Mouse (Mus musculus): ENCODE results near the gene Ipmk.
"Not testable (repeated sequence)": the region's sequence is repeated elsewhere in the genome, so short reads cannot be mapped to it uniquely, and the experiment has no call there.

Ipmk gene

DNA sequence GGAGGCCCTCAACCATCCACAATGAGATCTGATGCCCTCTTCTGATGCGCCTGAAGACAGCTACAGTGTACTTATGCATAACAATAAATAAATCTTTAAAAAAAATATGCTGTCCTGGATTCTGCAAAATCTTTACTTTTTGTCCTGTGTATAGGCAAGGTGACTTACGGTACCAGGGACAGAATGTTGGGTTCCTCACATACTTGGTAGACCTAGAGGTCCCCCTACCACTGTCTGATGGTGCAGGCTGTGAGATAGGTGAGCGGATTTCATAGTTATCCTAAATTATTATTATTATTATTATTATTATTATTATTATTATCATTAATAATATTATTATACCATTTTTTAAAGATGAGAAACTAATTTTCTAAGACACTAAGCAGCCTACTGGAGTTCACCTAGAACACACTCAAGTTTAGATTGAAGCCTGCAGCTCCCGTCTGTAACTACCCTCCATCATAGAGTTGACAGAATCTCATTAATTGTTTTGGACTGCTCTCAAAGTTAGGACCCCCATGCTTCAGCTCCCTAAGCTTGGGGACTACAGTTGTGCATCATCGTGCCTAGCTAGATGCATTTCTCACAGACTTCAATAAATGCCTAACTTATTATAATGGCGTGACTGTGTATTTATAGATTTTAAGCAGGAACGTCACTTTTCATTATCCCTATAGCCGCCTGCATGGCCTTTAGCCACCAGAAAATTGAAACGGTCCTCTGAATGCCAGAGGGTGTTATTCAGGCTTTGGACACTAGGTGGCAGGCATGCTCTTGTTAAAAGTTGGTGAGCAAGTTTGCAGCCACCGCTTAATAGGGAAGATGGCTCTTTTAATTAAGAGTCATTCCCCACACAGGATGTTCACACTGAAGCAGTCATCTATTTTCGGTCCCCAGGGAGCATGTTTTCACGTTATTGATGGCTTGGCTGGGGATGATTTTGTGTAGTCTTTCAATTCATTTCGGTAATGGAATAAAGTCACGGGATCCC is 74.8 kb downstream of the Ipmk start:
- DNase-seq (ENCODE audit: low spot score in 2 of 2): peak; percentile 82 to 83

DNA sequence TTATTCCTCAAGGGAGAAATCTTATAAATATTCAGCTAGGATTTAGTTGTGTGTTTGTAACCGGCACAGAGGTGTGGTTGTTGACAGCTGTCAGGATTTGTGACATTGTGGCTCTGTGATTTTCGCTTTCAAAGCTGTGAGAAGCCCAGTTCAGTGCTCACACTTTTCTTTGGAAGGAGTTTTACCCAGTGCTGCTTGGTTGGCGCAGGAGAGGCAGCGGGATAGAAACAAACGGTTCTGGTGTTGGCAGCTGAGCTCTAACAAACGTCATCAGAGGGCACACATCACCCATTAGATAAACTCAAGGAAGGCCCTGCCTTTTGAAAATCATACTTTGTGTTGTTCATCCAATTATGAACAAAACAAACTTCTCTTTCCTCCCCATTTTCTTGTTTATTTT is 79.2 kb downstream of the Ipmk start:
- DNase-seq (ENCODE audit: low spot score in 2 of 2): no peak

GRCm38 (mm10) chr10:71427381-71427780 is 79.8 kb downstream of the Ipmk start:
- DNase-seq (ENCODE audit: low spot score in 2 of 2): no peak

- DNase-seq (ENCODE audit: low spot score in 2 of 2): no peak
Measured at GRCm38 (mm10) chr10:71428246-71428864, 80.8 kb downstream of the Ipmk start.

GRCm38 (mm10) chr10:71430661-71431060 is 83.1 kb downstream of the Ipmk start:
- no peak for DNase-seq (ENCODE audit: low spot score in 2 of 2)

- no peak for DNase-seq (ENCODE audit: low spot score in 2 of 2)
Measured at GRCm38 (mm10) chr10:71443086-71443485, 95.5 kb downstream of the Ipmk start.

DNA sequence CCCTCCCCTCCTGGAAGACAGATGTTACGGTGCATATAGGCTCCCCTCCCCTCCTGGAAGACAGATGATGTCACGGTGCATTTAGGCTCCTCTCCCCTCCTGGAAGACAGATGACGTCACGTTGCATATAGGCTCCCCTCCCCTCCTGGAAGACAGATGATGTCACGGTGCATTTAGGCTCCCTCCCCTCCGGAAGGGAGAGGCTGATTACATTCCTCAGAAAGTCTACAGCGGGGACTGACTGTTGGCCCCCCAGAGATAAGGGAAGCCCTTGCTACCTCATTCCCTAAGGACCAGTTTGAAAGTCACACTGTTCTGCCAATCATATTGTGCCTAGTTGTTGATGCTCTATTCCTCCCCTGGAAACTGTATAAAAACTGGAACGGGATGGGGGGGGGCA is 100.1 kb downstream of the Ipmk start:
- no peak for DNase-seq (ENCODE audit: low spot score in 2 of 2)

GRCm38 (mm10) chr10:71448284-71448683 is 100.7 kb downstream of the Ipmk start:
- DNase-seq (ENCODE audit: low spot score in 2 of 2): no peak

DNA sequence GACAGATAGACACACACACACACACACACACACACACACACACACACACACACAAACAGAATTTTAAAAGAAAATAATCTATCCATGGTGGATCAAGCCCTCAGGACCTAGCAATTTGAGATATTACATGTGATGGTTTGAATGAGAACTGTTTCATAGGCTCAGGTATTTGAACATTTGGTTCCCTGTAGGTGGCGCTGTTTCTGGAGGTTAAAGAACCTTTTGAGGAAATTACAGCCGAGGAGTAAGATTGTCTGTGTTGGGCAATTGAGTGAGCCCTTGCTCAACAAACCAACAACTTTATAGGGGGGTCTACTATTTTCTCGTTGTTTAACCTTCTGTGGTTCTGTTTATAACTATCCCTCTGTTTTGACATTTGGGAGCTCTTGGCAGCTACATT is 107.8 kb downstream of the Ipmk start:
- DNase-seq (ENCODE audit: low spot score in 2 of 2): no peak

DNA sequence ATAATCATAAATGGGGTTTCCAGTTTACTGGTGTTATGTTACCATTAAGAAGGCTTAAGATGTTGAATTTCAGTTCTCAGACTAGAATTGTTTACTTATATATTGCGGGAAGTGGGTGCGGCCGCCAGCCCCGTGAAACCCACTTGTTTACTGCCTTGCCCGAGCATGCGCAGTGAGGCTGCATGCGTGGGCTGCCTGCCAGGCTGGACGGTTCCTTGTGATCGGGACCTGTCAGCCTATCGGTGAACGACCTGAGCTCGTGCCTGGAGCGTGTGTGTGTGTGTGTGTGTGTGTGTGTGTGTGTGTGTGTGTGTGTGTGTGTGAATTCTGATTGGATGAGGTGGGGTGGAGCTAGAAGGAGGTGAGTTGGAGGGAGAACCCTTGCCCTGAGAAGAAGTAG is 114.8 kb downstream of the Ipmk start:
- DNase-seq (ENCODE audit: low spot score in 2 of 2): not testable (repeated sequence)

- no peak for DNase-seq (ENCODE audit: low spot score in 2 of 2)
Measured at GRCm38 (mm10) chr10:71464417-71464816, 116.9 kb downstream of the Ipmk start.

- DNase-seq (ENCODE audit: low spot score in 2 of 2): no peak
Measured at GRCm38 (mm10) chr10:71468315-71468714, 120.8 kb downstream of the Ipmk start.

GRCm38 (mm10) chr10:71469751-71470150 is 122.2 kb downstream of the Ipmk start:
- peak in 1 of 2 experiments; percentile 17 for DNase-seq (ENCODE audit: low spot score in 2 of 2)

- DNase-seq (ENCODE audit: low spot score in 2 of 2): no peak
Measured at GRCm38 (mm10) chr10:71472033-71472432, 124.5 kb downstream of the Ipmk start.

DNA sequence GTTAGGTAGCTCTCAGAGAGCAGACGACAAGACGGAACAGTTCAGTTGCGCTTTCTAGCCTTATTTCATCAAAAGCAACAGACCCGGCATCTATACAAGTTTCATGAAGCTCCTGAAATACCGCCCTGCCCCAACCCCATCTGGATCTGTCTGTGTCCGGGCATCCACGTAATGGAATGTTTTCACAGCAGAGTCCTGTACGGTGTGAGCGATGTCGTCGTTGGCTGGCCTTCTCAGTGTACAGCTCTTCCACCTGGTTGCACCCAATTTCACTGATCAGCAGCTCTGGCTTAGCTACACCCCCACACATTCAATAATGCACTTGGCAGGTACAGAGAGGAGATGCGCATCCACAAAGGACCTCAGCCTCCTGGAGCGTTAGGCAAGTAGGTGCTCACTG is 126.0 kb downstream of the Ipmk start:
- DNase-seq (ENCODE audit: low spot score in 2 of 2): no peak

GRCm38 (mm10) chr10:71476471-71477080 is 129.0 kb downstream of the Ipmk start:
- no peak for DNase-seq (ENCODE audit: low spot score in 2 of 2)

DNA sequence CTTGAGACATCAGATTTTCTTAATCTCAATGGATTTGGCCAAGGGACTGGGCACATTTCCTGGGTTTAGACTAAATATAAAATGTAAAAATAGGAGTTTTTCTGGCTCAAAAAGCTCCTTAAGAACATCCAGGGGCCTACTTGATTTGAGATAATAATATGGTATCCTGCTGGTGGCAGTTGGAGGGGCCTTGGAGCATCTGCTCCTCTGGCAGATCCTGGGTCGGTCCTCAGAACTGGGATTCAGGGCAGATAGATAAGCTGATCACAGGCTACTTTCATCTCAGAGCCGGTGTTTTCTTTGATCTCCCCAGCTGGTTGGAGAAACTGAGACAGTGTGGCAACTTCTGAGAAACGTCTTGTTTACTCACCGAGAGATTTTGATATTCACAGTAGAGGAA is 129.6 kb downstream of the Ipmk start:
- no peak for DNase-seq (ENCODE audit: low spot score in 2 of 2)

GRCm38 (mm10) chr10:71479700-71480325 is 132.2 kb downstream of the Ipmk start:
- DNase-seq (ENCODE audit: low spot score in 2 of 2): peak; percentile 83 to 88

Data from right cerebral cortex, adult 2 months (tissue).